Mouse (Mus musculus) forebrain, embryonic 14.5 days (tissue): ENCODE results near the gene Brd2. TPM values are rescaled to one million over a fixed set of nuclear protein-coding genes. Genes with fewer than 3 reads are reported as not detected.

ENCODE experiments used
- ATAC-seq: fragments of 200-750 bp; cut with Nextera tagmentation; 2 replicates; pipeline ENCODE4 v1.8.0; 2017; ENCODE audit warnings: mild to moderate bottlenecking, moderate library complexity
- DNase-seq: peaks from one replicate; pipeline ENCODE4 v3.0.0-alpha.2; 2015; ENCODE audit warnings: low spot score
- H3K27ac ChIP-seq: fragments of 300-500 bp; sonication (generic); 2 replicates; pipeline ENCODE4 v1.5.1; 2014; ENCODE audit warnings: low read depth, mild to moderate bottlenecking, control low read depth, low read length, moderate library complexity
- H3K27me3 ChIP-seq: fragments of 300-500 bp; sonication (generic); replicated peaks from 2 replicates; pipeline ENCODE4 v1.6.1; 2014; ENCODE audit warnings: low read length, control low read depth, mixed read lengths; ENCODE audit not compliant: control insufficient read depth, insufficient read depth
- H3K36me3 ChIP-seq: fragments of 300-500 bp; sonication (generic); 2 replicates; pipeline ENCODE4 v1.6.1; 2014; ENCODE audit warnings: low read length, control low read depth; ENCODE audit not compliant: control insufficient read depth, insufficient read depth
- H3K4me1 ChIP-seq: fragments of 300-500 bp; sonication (generic); 2 replicates; pipeline ENCODE4 v1.6.1; 2014; ENCODE audit warnings: antibody characterized with exemption, low read length, control low read depth; ENCODE audit not compliant: control insufficient read depth, insufficient read depth
- H3K4me2 ChIP-seq: fragments of 300-500 bp; sonication (generic); 2 replicates; pipeline ENCODE4 v1.6.1; 2014; ENCODE audit warnings: mild to moderate bottlenecking, control low read depth, low read length
- H3K4me3 ChIP-seq: fragments of 300-500 bp; sonication (generic); 2 replicates; pipeline ENCODE4 v1.5.1; 2014; ENCODE audit warnings: low read depth, low read length, control low read depth
- H3K9ac ChIP-seq: fragments of 300-500 bp; sonication (generic); 2 replicates; pipeline ENCODE4 v1.6.1; 2014; ENCODE audit warnings: mild to moderate bottlenecking, low read length, control low read depth, moderate library complexity
- H3K9me3 ChIP-seq: fragments of 300-500 bp; sonication (generic); replicated peaks from 2 replicates; pipeline ENCODE4 v1.6.1; 2016; ENCODE audit warnings: low read length, control low read depth, mixed read lengths; ENCODE audit not compliant: control insufficient read depth
- WGBS: fragments of 180-500 bp; shearing (Covaris S2); extraction: QIAGEN DNeasy Blood & Tissue Kit; methylation state at CpG from one replicate; pipeline ENCODE4 v1.1.7; 2014; 5-methylcytosine and 5-hydroxymethylcytosine counted together
- polyA plus RNA-seq: library from polyadenylated mRNA; unstranded; fragments of >200 nt; fragmentation: Nextera tagmentation; extraction: Ambion mirVana; gene quantifications from 2 replicates; pipeline ENCODE4 v1.2.1, GENCODE M21; 2014

Brd2 gene
- polyA plus RNA-seq, 1 experiment from 2014 or later = 118 TPM

- no peak overlapping the region for H3K9ac ChIP-seq
- H3K4me1 ChIP-seq = peaks cover 12% of the 10 kb centered on the region
- 20% methylated on average over 6 of the region's 6 CpGs for WGBS
- no peak overlapping the region for H3K4me3 ChIP-seq
- no peaks in the 10 kb centered on the region for H3K9me3 ChIP-seq
- no peaks in the 10 kb centered on the region for H3K27me3 ChIP-seq
- no peak for DNase-seq
- H3K27ac ChIP-seq = no peak overlapping the region
- ATAC-seq = no peak
- no peak overlapping the region for H3K4me2 ChIP-seq
- no peaks in the 10 kb centered on the region for H3K36me3 ChIP-seq
These were observed 5.0 kb upstream of the Brd2 start for GRCm38 (mm10) chr17:34127475-34127874.

- Histone ChIP-seq H3K27ac (no peak overlapping the region), H3K9ac (no peak overlapping the region), H3K4me3 (no peak overlapping the region), H3K9me3 (no peaks in the 10 kb centered on the region), H3K36me3 (no peaks in the 10 kb centered on the region), H3K4me2 (no peak overlapping the region), H3K4me1 (peaks cover 12% of the 10 kb centered on the region), H3K27me3 (no peaks in the 10 kb centered on the region)
- ATAC-seq (no peak), DNase-seq (no peak)
- 61% methylated on average over 9 of the region's 9 CpGs for WGBS
These were observed 4.5 kb upstream of the Brd2 start for GRCm38 (mm10) chr17:34126826-34127420.

GRCm38 (mm10) chr17:34124649-34125048 lies 2.2 kb upstream of the Brd2 start:
- no peak overlapping the region for H3K9ac ChIP-seq
- H3K27me3 ChIP-seq = no peaks in the 10 kb centered on the region
- no peak overlapping the region for H3K27ac ChIP-seq
- ATAC-seq = no peak
- 92% methylated on average over 6 of the region's 6 CpGs for WGBS
- H3K4me1 ChIP-seq = peaks cover 12% of the 10 kb centered on the region
- H3K4me3 ChIP-seq = no peak overlapping the region
- no peaks in the 10 kb centered on the region for H3K9me3 ChIP-seq
- 0 out of 2 replicates have a peak overlapping the region, but pooled peaks have one; percentile 10 for H3K4me2 ChIP-seq
- H3K36me3 ChIP-seq = no peaks in the 10 kb centered on the region
- DNase-seq = no peak

- peaks cover 12% of the 10 kb centered on the region for H3K4me1 ChIP-seq
- H3K27me3 ChIP-seq = no peaks in the 10 kb centered on the region
- H3K9me3 ChIP-seq = no peaks in the 10 kb centered on the region
- WGBS = 5% methylated on average over 2 of the region's 2 CpGs
- H3K27ac ChIP-seq = no peak overlapping the region
- H3K4me3 ChIP-seq = peak overlapping the region; percentile 99
- H3K36me3 ChIP-seq = peaks cover 4% of the 10 kb centered on the region
- no peak for ATAC-seq
- no peak for DNase-seq
- peak overlapping the region; percentile 98 for H3K9ac ChIP-seq
- peak overlapping the region; percentile 94 for H3K4me2 ChIP-seq
These were observed 1.1 kb upstream of the Brd2 start for GRCm38 (mm10) chr17:34123518-34123917.

GRCm38 (mm10) chr17:34123111-34123510 lies 677 bp upstream of the Brd2 start:
- under 1% methylated on average over 7 of the region's 7 CpGs for WGBS
- peaks cover 8% of the 10 kb centered on the region for H3K36me3 ChIP-seq
- H3K4me1 ChIP-seq = peaks cover 12% of the 10 kb centered on the region
- peak overlapping the region; percentile 98 for H3K9ac ChIP-seq
- ATAC-seq (no peak), DNase-seq (no peak)
- no peaks in the 10 kb centered on the region for H3K9me3 ChIP-seq
- H3K27me3 ChIP-seq = no peaks in the 10 kb centered on the region
- H3K27ac ChIP-seq = peak overlapping the region; percentile 100; the same call in 1 of the 2 replicates
- H3K4me2 ChIP-seq = peak overlapping the region; percentile 94
- H3K4me3 ChIP-seq = peak overlapping the region; percentile 99

GRCm38 (mm10) chr17:34121879-34122187 lies 601 bp downstream of the Brd2 start:
- Histone ChIP-seq H3K4me3 (peak overlapping the region; percentile 99), H3K27me3 (no peaks in the 10 kb centered on the region), H3K27ac (peak overlapping the region; percentile 100), H3K9ac (peak overlapping the region; percentile 98), H3K4me1 (peaks cover 16% of the 10 kb centered on the region), H3K9me3 (no peaks in the 10 kb centered on the region), H3K4me2 (peak overlapping the region; percentile 94), H3K36me3 (peaks cover 19% of the 10 kb centered on the region)
- 0% methylated on average over 9 of the region's 10 CpGs for WGBS
- DNase-seq (peak; percentile 79), ATAC-seq (no peak)

- Histone ChIP-seq H3K4me1 (peaks cover 21% of the 10 kb centered on the region), H3K4me3 (peak overlapping the region; percentile 99), H3K9ac (peak overlapping the region; percentile 98), H3K4me2 (peak overlapping the region; percentile 94), H3K36me3 (peaks cover 24% of the 10 kb centered on the region), H3K9me3 (no peaks in the 10 kb centered on the region), H3K27me3 (no peaks in the 10 kb centered on the region), H3K27ac (peak overlapping the region; percentile 100)
- DNase-seq (peak; percentile 86), ATAC-seq (peak; percentile 6)
- WGBS = under 1% methylated on average over 31 of the region's 35 CpGs
These were observed 1.1 kb downstream of the Brd2 start for GRCm38 (mm10) chr17:34121172-34121878.

- H3K9ac ChIP-seq = peak overlapping the region; percentile 98
- no peaks in the 10 kb centered on the region for H3K27me3 ChIP-seq
- peak overlapping the region; percentile 94 for H3K4me2 ChIP-seq
- peak overlapping the region; percentile 99 for H3K4me3 ChIP-seq
- H3K27ac ChIP-seq = peak overlapping the region; percentile 100
- DNase-seq (no peak), ATAC-seq (peak; percentile 2)
- H3K9me3 ChIP-seq = no peaks in the 10 kb centered on the region
- peaks cover 22% of the 10 kb centered on the region for H3K4me1 ChIP-seq
- under 1% methylated on average over 30 of the region's 31 CpGs for WGBS
- peaks cover 29% of the 10 kb centered on the region for H3K36me3 ChIP-seq
These were observed 1.6 kb downstream of the Brd2 start for GRCm38 (mm10) chr17:34120814-34121171.

GRCm38 (mm10) chr17:34120180-34120723 lies 2.2 kb downstream of the Brd2 start:
- peak overlapping the region; percentile 99 for H3K4me3 ChIP-seq
- peaks cover 34% of the 10 kb centered on the region for H3K36me3 ChIP-seq
- H3K27me3 ChIP-seq = no peaks in the 10 kb centered on the region
- H3K4me2 ChIP-seq = peak overlapping the region; percentile 94
- peaks cover 22% of the 10 kb centered on the region for H3K4me1 ChIP-seq
- 0% methylated on average over 33 of the region's 42 CpGs for WGBS
- DNase-seq = peak; percentile 89
- H3K9me3 ChIP-seq = no peaks in the 10 kb centered on the region
- H3K9ac ChIP-seq = peak overlapping the region; percentile 98
- no peak; the same call in 1 of the 2 replicates for ATAC-seq
- peak overlapping the region; percentile 100 for H3K27ac ChIP-seq
